Mouse (Mus musculus): Measurements from ENCODE around the gene Sox1. TPM values are rescaled to one million over a fixed set of nuclear protein-coding genes. Genes with fewer than 3 reads are reported as not detected.

Gene Sox1
- polyA plus RNA-seq, 1 experiment from 2014 or later, result not detected

- H3K4me2 ChIP-seq (ENCODE audit: low read length), result no peak overlapping the region
- H3K9me3 ChIP-seq (ENCODE audit: control insufficient read depth, low read length), result no peaks in the 10 kb centered on the region
- no peak overlapping the region for H3K9ac ChIP-seq (ENCODE audit: low read length)
- ATAC-seq (replicated peaks; ENCODE audit: low FRiP score, low TSS enrichment, low read depth), result no peak
- H3K27ac ChIP-seq (ENCODE audit: low read depth), result no peak overlapping the region
- DNase-seq (ENCODE audit: low spot score), result no peak
- 80% methylated on average over 6 of the region's 6 CpGs for WGBS
- no peaks in the 10 kb centered on the region for H3K4me1 ChIP-seq (replicated peaks; ENCODE audit: control insufficient read depth, insufficient read depth, low read length)
- no peaks in the 10 kb centered on the region for H3K36me3 ChIP-seq (ENCODE audit: control insufficient read depth, insufficient read depth, low read length)
- no peak overlapping the region for H3K4me3 ChIP-seq (ENCODE audit: low read depth, low read length)
- peaks cover 19% of the 10 kb centered on the region for H3K27me3 ChIP-seq (replicated peaks; ENCODE audit: control insufficient read depth, insufficient read depth, low read length)
These were observed 42.9 kb downstream of the Sox1 start for GRCm38 (mm10) chr8:12438021-12438420.

DNA sequence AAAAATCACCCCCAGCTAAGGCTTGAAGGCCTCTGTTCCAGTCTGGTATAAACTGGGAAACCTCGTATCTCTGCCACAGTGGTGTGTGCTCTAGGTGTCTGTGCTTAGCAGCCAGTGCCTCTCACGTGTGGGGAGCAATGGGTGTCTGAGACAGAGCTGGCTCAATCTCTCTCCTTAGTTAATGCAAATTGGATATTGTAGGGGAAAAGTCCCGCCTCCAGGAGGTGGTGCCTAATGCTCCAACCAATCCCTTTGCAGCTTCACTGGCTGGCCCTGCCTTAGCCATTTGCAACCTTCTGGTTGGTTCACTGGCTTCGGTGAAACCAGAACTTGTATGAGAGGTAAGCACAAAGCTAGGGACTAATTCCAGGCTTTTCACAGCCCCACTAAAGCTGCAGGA is 43.9 kb downstream of the Sox1 start:
- Histone ChIP-seq H3K9ac (ENCODE audit: low read length) (no peak overlapping the region), H3K4me1 (replicated peaks; ENCODE audit: control insufficient read depth, insufficient read depth, low read length) (no peaks in the 10 kb centered on the region), H3K9me3 (ENCODE audit: control insufficient read depth, low read length) (no peaks in the 10 kb centered on the region), H3K27me3 (replicated peaks; ENCODE audit: control insufficient read depth, insufficient read depth, low read length) (peaks cover 8% of the 10 kb centered on the region), H3K27ac (ENCODE audit: low read depth) (no peak overlapping the region), H3K4me2 (ENCODE audit: low read length) (no peak overlapping the region), H3K4me3 (ENCODE audit: low read depth, low read length) (no peak overlapping the region), H3K36me3 (ENCODE audit: control insufficient read depth, insufficient read depth, low read length) (no peaks in the 10 kb centered on the region)
- WGBS, result 23% methylated on average over 4 of the region's 4 CpGs
- no peak for DNase-seq (ENCODE audit: low spot score)
- ATAC-seq (replicated peaks; ENCODE audit: low FRiP score, low TSS enrichment, low read depth), result no peak

DNA sequence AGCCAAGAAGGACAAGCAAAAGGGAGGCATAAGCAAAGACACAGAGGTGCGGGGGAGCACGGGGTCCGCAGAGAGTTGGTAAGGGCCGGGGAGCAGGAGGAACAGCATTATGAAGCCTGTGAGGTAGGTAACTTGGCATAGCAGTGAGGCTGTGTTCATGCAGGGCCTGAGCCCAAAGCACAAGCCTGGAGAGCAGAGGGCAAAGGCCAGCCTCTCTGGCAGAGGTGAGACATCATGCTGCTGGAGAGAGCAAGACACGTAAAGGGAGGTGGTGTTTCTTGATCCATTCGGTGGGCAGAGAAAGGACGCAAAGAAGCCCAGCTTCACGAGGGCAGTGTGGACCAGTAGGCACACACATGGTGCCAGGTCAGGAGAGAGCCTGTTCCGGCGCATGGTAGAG is 44.8 kb downstream of the Sox1 start:
- no peak overlapping the region for H3K4me3 ChIP-seq (ENCODE audit: low read depth, low read length)
- 95% methylated on average over 10 of the region's 10 CpGs for WGBS
- H3K36me3 ChIP-seq (ENCODE audit: control insufficient read depth, insufficient read depth, low read length), result no peaks in the 10 kb centered on the region
- H3K9me3 ChIP-seq (ENCODE audit: control insufficient read depth, low read length), result no peaks in the 10 kb centered on the region
- H3K4me1 ChIP-seq (replicated peaks; ENCODE audit: control insufficient read depth, insufficient read depth, low read length), result no peaks in the 10 kb centered on the region
- H3K27me3 ChIP-seq (replicated peaks; ENCODE audit: control insufficient read depth, insufficient read depth, low read length), result peaks cover 6% of the 10 kb centered on the region
- no peak overlapping the region for H3K27ac ChIP-seq (ENCODE audit: low read depth)
- H3K9ac ChIP-seq (ENCODE audit: low read length), result no peak overlapping the region
- H3K4me2 ChIP-seq (ENCODE audit: low read length), result no peak overlapping the region
- DNase-seq (ENCODE audit: low spot score) (no peak), ATAC-seq (replicated peaks; ENCODE audit: low FRiP score, low TSS enrichment, low read depth) (no peak)

- no peak overlapping the region for H3K4me2 ChIP-seq (ENCODE audit: low read length)
- H3K27me3 ChIP-seq (replicated peaks; ENCODE audit: control insufficient read depth, insufficient read depth, low read length), result peaks cover 15% of the 10 kb centered on the region
- 86% methylated on average over 4 of the region's 4 CpGs for WGBS
- H3K9me3 ChIP-seq (ENCODE audit: control insufficient read depth, low read length), result no peaks in the 10 kb centered on the region
- no peaks in the 10 kb centered on the region for H3K36me3 ChIP-seq (ENCODE audit: control insufficient read depth, insufficient read depth, low read length)
- ATAC-seq (replicated peaks; ENCODE audit: low FRiP score, low TSS enrichment, low read depth), result no peak
- DNase-seq (ENCODE audit: low spot score), result no peak
- no peaks in the 10 kb centered on the region for H3K4me1 ChIP-seq (replicated peaks; ENCODE audit: control insufficient read depth, insufficient read depth, low read length)
- no peak overlapping the region for H3K9ac ChIP-seq (ENCODE audit: low read length)
- H3K4me3 ChIP-seq (ENCODE audit: low read depth, low read length), result no peak overlapping the region
- no peak overlapping the region for H3K27ac ChIP-seq (ENCODE audit: low read depth)
These were observed 45.9 kb downstream of the Sox1 start for GRCm38 (mm10) chr8:12440997-12441396.

GRCm38 (mm10) chr8:12445258-12445657 is 50.2 kb downstream of the Sox1 start:
- no peak for DNase-seq (ENCODE audit: low spot score)
- WGBS, result 23% methylated on average over 2 of the region's 2 CpGs
- no peaks in the 10 kb centered on the region for H3K9me3 ChIP-seq (ENCODE audit: control insufficient read depth, low read length)
- H3K4me1 ChIP-seq (replicated peaks; ENCODE audit: control insufficient read depth, insufficient read depth, low read length), result no peaks in the 10 kb centered on the region
- no peaks in the 10 kb centered on the region for H3K36me3 ChIP-seq (ENCODE audit: control insufficient read depth, insufficient read depth, low read length)
- no peak for ATAC-seq (replicated peaks; ENCODE audit: low FRiP score, low TSS enrichment, low read depth)
- H3K9ac ChIP-seq (ENCODE audit: low read length), result no peak overlapping the region
- peaks cover 43% of the 10 kb centered on the region for H3K27me3 ChIP-seq (replicated peaks; ENCODE audit: control insufficient read depth, insufficient read depth, low read length)
- H3K27ac ChIP-seq (ENCODE audit: low read depth), result no peak overlapping the region
- H3K4me3 ChIP-seq (ENCODE audit: low read depth, low read length), result no peak overlapping the region
- no peak overlapping the region for H3K4me2 ChIP-seq (ENCODE audit: low read length)

DNA sequence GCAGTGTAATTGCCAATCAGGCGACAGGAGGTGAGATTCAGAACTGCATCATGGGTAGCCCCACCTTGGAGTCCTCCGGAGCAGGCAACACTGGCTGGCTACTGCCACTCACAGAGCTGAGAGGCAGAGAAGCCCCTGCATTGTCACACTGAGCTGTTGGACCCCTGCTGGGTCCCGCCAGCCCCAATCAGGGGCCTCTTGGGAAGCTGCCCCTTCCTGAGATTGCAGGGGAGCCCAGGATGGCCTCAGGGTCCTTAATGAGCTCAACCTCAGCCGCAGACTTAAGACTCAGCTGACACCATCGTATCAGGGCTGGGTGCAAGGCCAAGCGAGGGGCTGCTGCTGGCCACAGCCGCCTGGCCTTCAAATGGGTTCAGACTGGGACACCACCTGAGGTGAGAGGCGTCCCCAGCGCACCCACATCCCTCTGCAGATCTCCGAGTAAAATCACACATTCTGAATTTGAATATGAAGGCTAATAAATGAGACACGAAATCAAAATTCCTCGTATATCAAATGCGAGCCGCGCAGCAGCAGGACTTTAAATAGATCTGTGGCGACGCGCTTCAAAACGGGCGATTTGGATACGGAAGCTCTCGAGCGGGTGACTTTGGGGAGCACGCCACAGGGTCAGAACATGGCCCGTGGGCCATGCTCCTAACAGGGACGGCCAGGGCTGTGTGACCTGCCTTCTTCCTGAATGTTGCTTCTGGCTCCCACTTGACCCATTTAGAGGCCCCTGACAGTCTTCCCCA is 51.0 kb downstream of the Sox1 start:
- H3K27me3 ChIP-seq (replicated peaks; ENCODE audit: control insufficient read depth, insufficient read depth, low read length), result peaks cover 43% of the 10 kb centered on the region

More for the DNA sequence above, 51.0 kb downstream of the Sox1 start:
- Histone ChIP-seq H3K9me3 (ENCODE audit: control insufficient read depth, low read length) (no peaks in the 10 kb centered on the region), H3K36me3 (ENCODE audit: control insufficient read depth, insufficient read depth, low read length) (no peaks in the 10 kb centered on the region), H3K4me2 (ENCODE audit: low read length) (no peak overlapping the region), H3K4me1 (replicated peaks; ENCODE audit: control insufficient read depth, insufficient read depth, low read length) (no peaks in the 10 kb centered on the region), H3K9ac (ENCODE audit: low read length) (no peak overlapping the region), H3K27ac (ENCODE audit: low read depth) (no peak overlapping the region), H3K4me3 (ENCODE audit: low read depth, low read length) (no peak overlapping the region)
- DNase-seq (ENCODE audit: low spot score) (no peak), ATAC-seq (replicated peaks; ENCODE audit: low FRiP score, low TSS enrichment, low read depth) (no peak)
- WGBS, result 2% methylated on average over 26 of the region's 26 CpGs

Small RNA genes within 50 kb of the gene (microRNA-seq; reads per million reads assigned to microRNA genes)
- not detected for gene Gm25239

Other genes with a start within 250 kb of the Sox1 start
- 0.16 TPM in 1 of 2 replicates, not detected in the other for gene A230072I06Rik, start 116.5 kb upstream of the Sox1 start, polyA plus RNA-seq (2014; fragmentation: Nextera tagmentation; extraction: Ambion mirVana)
- gene Spaca7, start 177.7 kb downstream of the Sox1 start, polyA plus RNA-seq (2014; fragmentation: Nextera tagmentation; extraction: Ambion mirVana), result not detected in 2 replicates